Mouse (Mus musculus): ENCODE measurements around the gene Hs6st1. TPM values are rescaled to one million over a fixed set of nuclear protein-coding genes. Genes with fewer than 3 reads are reported as not detected.

The Hs6st1 gene
- polyA plus RNA-seq (2012; rRNA removed), result 92.5 and 95.7 TPM in 2 replicates

GRCm38 (mm10) chr1:36068076-36068475 is at the start of gene Hs6st1:
TSS of gene Hs6st1 (plus strand) at chr1:36068400.

Other genes starting within 250 kb of the Hs6st1 start
- gene Uggt1, start 176.3 kb downstream of the Hs6st1 start, polyA plus RNA-seq (2012; rRNA removed), result 14.6 and 14.7 TPM in 2 replicates
- 107 and 108 TPM in 2 replicates for gene Neurl3, start 206.3 kb downstream of the Hs6st1 start, polyA plus RNA-seq (2012; rRNA removed)
- gene Arid5a, start 239.3 kb downstream of the Hs6st1 start, polyA plus RNA-seq (2012; rRNA removed), result 7.8 and 7.9 TPM in 2 replicates

Measured in colon, adult 2 months (tissue).